Mouse (Mus musculus) fat pad, adult 2 months (tissue): ENCODE measurements around the gene Ccdc186.
"Not testable (repeated sequence)": the region's sequence is repeated elsewhere in the genome, so short reads cannot be mapped to it uniquely, and the experiment has no call there.

Experiments
- DNase-seq: peaks from one replicate; pipeline ENCODE4 v3.0.0-alpha.2; 2011; ENCODE audit warnings: low read depth, low spot score; ENCODE audit errors: extremely low read depth

Gene Ccdc186

DNA sequence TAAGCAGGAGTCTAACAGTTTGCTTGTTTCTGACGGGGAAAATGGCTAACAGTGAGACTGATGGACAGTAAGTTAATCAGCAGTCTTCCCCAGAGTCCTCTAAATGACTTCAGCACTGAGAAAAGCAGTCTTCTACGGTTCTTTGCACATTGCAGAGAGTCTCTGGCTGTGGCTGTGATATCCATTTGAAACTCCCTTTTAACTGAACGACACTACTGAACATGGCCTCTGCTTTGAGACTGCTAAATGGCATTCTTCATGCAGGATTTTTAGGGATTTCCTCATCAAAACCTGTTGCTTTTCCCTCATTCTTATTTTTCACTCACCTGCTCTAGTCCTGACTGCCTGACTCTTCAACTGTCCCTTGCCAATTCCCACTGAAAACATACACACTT lies 19.6 kb downstream of the Ccdc186 start:
- DNase-seq, result no peak

- DNase-seq, result no peak
Measured at GRCm38 (mm10) chr19:56801656-56802351, 20.2 kb downstream of the Ccdc186 start.

GRCm38 (mm10) chr19:56800930-56801655 lies 20.9 kb downstream of the Ccdc186 start:
- DNase-seq, result no peak

DNA sequence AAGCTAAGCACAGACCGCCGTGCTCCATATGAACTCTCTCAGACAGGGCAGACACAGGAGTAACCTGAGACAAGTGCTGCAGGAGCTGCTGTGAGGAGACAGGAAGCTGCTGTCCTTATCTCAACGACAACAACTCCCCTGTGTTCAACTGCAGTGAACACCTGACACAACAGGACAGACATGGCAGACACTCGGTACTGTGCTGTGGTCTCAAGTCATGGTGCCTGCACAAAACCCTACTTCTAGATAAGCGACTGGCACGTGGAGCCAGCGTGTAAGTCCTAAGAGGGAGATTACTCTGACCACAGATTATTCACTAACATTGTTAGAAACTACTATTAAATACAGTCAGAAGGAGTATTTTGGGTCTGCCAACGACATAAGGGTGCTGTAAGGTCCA lies 21.8 kb downstream of the Ccdc186 start:
- no peak for DNase-seq

GRCm38 (mm10) chr19:56797376-56797775 lies 24.6 kb downstream of the Ccdc186 start:
- no peak for DNase-seq

GRCm38 (mm10) chr19:56788952-56789351 lies 33.0 kb downstream of the Ccdc186 start:
- no peak for DNase-seq

- DNase-seq, result no peak
Measured at GRCm38 (mm10) chr19:56787911-56788310, 34.1 kb downstream of the Ccdc186 start.

GRCm38 (mm10) chr19:56778532-56778931 lies 43.5 kb downstream of the Ccdc186 start:
- not testable (repeated sequence) for DNase-seq

DNA sequence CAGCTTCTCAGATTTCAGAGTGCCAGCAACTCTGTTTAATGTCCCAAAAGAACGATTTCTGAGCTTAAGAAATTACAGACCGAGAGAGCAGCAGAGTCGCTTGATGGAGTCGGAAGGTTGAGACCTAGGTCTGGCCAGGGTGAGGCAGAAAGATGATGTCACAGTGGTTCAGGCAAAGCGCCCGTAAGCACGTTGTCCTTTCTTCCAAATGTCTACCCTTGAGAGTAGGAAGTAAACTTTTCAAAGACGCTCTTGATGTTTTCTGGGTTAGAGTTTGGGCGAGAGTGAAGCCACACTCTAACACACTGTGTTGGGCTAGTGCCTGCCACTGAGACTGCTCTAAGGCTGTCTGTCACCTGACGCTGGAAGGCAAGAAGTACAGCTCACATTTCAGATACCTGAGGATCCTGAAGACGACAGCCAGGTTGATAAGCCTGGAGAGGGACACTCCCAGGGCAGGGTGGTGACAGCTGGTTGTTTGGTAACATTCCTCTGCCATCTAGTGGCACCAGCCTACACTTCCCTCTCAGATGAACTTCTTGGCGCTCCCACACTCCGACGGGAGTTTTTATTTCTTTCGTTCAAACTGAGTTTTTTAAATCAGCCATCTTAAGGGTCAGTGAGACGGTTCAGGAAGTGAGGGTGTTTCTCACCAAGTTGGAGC lies 45.1 kb downstream of the Ccdc186 start:
- DNase-seq, result no peak

- DNase-seq, result no peak
Measured at GRCm38 (mm10) chr19:56775893-56776718, 45.9 kb downstream of the Ccdc186 start.

DNA sequence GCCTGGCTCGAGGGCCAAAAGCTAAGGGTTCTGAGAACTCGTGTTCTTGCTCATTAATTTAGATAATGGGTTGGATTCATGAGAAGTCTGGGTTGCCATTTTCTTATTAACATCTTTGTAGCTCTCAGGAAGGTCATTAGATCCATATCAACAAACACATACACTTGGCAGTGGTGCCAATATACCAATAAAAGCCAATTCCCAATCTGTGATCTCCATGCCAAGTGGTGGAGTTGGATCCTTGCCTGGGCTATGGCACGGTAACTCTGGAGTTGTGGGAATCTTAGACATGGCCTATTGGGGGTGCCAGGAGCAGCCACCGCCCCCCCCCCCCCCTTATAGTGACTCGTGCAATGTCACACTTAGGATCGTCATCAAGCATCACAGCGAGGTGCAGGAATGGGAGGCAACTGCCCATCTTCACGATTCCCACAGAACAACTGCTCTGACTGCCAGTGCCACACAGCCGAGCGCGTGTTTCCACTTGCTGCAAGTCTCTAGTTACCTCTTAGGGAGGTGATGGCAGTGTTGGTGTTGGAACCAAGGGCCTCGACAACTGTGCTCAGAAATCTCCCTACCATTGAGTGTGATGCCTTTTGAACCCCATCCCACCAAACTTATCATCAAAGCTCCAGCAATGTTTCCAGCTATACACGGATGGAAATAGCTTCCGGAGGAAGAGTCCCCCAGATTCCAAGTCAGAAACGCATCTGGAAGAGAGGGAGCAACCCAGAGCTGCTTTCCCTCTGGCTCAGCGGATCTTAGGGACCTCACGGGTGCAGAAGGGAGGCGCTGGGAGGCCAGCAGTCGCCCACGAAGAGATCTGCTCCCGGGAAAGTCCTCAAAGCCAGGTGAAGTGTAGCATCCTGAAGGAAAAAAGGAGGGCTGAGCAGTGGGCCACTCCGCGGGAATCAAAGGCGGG lies 46.8 kb downstream of the Ccdc186 start:
- DNase-seq, result no peak

GRCm38 (mm10) chr19:56774408-56774962 lies 47.5 kb downstream of the Ccdc186 start:
- no peak for DNase-seq

DNA sequence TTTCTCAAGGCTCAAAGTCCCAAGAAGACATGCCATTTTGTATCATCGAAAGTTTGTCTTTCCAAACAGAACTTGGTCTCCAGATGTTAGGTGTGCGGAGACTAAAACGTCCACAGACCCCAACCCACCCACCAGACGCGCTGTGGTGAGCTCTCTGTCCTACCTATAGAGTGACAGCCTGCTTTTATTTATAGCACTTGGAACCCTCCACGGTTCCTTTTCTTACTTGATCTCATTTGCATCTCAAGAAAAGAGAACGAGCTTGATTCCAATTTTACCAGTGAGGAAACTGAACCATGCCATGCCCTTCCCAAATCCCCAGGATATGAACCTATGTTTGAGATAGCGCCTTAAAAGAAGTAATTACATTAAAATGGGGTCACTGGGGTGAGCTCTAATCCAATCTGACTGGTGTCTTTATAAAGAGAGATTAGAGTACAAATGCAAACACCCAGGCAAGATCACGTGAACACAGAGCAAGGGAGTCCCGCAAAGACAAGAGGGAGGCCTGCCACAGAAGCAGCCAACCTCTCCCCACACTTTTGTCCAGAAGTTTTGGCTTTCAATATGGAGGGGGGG lies 48.5 kb downstream of the Ccdc186 start:
- DNase-seq, result no peak

DNA sequence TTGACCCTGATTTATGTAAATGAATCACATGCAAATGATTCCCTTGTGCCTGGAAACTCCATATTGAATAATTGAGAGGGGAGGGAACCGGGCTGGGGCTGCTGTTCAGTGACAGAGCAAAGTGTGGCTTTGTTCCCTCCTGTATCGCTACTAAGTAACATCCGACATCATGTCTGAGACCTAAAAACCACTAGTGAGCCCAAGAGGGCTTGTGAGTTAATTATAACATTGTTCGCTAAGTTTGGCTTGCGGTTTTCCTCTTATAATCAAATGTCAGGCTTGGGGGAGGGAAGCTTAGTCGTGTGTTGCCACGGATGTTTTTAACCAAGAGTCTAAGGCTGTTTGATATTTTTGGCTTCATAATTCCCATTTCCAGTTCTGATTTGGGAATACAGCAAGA lies 49.8 kb downstream of the Ccdc186 start:
- DNase-seq, result no peak

DNA sequence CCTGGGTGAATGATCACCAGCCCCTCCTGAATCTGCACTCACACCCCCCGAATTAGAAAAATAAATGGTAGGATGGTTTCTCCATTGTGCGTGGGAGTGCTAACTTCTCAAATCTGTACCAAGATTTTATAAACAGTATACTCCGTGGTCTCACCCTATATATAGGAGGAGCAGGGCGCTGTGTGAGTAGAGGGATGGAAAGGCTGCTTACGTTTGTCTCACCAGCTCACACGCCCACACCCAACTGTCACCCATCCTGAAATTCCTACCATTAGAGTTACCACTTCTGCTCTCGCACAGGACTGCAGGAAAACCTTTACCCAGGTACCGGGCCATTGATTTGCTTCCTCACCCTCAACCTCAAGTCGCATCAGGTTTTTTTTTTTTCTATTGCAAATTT lies 53.0 kb downstream of the Ccdc186 start:
- no peak for DNase-seq

DNA sequence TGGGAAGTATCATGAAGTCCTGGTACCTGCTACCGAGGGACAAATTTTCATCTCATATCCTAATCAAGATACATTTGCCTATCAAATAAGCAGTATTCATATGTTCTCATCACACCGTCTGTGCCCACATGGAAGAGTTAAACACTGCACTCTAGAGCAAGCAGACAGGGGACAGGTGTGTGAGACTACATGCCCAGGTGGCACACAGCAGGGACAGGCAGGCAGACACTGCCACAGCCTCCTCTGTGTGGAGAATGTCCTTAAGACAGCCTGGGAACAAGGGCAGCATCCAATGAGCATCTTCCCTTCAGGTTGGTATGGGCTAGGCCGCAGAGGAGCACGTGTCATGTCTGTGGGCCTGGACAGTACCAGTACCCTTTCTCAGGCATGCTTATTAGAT lies 59.3 kb downstream of the Ccdc186 start:
- DNase-seq, result no peak

DNA sequence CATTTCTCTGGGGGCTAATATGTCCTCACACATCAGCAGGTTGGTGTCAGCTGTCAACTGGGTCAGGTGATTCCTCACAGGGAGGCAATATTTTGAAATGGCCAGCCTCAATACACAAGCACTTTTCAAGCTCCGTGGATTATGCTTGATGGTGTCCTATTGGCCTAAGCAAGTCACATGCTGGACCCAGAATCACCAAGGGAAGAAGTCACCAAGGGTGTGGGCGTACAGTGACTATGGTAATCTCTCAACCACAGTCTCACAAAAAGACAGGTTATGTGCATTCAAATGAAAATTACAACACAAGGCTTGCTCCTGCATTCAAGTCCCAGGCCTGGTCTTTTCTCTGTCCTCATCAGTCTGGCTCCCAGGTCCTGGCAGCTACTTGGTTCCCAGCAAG lies 60.3 kb downstream of the Ccdc186 start:
- no peak for DNase-seq

DNA sequence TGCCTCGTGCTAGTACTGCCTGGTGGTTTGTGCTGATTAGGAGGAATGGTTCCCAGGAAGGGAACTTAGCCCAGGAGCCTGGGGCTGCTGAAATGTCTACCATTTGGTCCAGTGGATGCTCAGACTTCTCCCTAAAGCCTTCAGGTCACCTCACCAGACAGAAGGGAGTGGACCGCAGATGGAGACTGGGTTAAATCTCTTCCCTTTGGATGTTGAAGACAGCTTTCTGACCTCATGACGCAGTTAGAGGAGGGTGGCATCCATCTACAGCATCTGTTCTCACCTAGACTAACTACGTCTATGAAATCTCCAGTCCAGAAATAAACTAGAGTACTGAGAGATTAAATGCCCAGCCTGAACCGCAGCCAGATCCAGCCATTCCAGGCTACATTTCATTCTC lies 60.9 kb downstream of the Ccdc186 start:
- DNase-seq, result no peak

GRCm38 (mm10) chr19:56760306-56760940 lies 61.6 kb downstream of the Ccdc186 start:
- no peak for DNase-seq
